Mouse (Mus musculus): ENCODE results near the gene Nhsl2. TPM values are rescaled to one million over a fixed set of nuclear protein-coding genes. Genes with fewer than 3 reads are reported as not detected.

Gene Nhsl2
- total RNA-seq (2014; fragmentation: Nextera tagmentation) = 19.5 and 21.0 TPM in 2 replicates
- total RNA-seq (2017) = 11.0 and 11.3 TPM in 2 replicates

DNA sequence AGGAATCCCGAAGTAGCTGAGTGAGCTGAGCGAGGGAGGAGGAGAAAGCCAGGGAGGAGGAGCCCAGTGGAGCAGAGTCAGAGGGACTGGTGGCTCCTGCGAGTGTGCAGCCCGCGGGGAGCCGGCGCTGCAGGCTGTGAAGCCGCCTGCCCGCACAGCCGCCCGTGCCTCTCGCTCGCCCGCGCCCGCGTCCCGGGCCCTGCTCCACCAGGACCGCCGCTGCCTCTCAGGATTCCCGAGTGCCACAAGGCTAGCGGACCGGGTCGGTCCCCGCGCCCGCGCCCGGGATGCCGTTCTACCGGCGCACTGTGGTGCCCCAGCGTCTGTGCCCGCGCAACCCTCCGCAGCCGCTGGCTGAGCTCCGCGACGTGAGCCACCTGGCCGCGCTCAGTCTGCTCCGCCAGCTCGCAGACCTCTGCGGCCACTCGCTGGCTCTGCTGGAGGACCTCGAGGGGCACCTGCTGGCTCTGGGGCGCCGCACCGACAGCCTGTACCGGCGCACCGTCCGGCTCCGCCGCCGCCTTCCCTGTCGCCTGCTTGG lies at the start of gene Nhsl2:
Nhsl2 (plus strand) TSS at position 105 of the 541 bp plus-strand sequence.
- peak; percentile 46 for ATAC-seq (replicated peaks; ENCODE audit: poor library complexity, severe bottlenecking)

DNA sequence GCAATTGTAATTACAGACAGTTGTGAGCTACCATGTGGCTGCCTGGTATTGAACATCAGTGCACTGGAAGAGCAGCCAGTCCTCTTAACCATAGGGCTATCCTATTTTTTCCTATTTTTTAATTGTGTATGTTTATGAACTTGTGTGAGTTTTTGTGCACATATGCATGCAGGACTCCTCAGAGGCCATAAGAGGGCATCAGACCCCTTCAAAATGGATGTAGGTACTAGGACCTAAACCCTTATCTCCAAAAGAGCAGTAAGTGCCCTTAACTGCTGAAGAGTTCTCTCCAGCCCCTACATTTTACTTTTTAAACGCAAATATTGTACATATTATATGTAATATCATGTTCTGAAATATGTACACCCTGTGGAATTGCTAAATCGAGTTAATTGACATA lies 43.7 kb upstream of the Nhsl2 start:
- ATAC-seq (replicated peaks; ENCODE audit: poor library complexity, severe bottlenecking) = no peak; the same call in 1 of the 2 replicates

DNA sequence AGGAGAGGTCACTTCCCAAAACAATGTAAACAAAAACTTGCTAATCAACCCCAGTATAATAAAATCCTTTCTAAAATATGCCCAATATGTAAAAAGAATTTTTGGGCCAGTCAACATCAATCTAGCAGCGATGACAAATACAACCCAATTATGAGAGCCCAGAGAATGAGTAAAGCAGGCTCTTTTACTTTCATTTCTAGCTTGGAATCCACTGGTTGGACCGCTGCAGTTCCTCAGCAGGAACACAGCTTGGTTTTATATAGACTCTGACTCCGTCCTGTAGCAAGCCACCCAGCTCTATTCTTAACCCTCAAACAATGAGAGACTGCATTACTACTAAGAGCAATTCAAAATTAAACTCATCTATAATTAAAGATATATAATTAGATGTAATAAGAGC lies 37.4 kb upstream of the Nhsl2 start:
- no peak for ATAC-seq (replicated peaks; ENCODE audit: poor library complexity, severe bottlenecking)

DNA sequence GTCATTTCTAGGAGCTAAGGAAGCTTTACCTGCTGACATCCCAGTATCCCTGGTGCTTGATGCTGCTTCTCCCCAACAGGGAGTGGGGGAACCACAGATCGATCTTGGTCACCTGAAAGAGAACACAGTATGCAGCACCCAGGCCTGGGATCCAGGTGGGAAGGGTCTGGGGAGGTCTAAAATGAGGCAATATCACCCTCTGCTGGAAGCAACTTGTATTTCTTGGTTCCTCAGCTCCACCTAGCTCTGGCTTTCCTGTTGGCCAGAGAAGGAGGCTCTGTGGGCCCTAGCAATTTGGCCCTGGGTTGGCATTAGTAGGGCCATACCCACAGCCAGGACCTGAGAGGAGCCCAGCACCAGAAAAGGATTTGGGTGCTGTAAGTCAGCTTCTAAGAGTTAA lies 30.0 kb upstream of the Nhsl2 start:
- peak; percentile 44; the same call in 1 of the 2 replicates for ATAC-seq (replicated peaks; ENCODE audit: poor library complexity, severe bottlenecking)

DNA sequence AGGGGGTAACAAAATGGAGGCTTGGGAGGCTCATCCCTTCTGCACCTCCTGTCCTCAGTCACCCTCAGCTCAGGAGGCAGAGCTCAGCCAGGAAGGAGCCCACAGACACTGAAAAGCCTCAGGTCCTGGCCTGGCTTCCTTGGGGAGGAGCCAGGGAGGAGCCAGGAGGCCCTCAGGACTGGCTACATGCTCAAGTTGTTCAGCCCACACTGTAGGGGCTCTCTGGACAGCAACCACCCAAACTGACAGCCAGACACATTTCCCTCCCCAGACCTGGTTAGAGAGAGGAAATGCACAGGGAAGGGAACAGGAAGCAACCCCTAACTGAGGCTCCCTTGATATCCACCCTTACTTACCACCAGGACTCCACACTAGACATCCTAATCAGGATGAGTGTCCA lies 29.2 kb upstream of the Nhsl2 start:
- peak; percentile 56 for ATAC-seq (replicated peaks; ENCODE audit: poor library complexity, severe bottlenecking)

DNA sequence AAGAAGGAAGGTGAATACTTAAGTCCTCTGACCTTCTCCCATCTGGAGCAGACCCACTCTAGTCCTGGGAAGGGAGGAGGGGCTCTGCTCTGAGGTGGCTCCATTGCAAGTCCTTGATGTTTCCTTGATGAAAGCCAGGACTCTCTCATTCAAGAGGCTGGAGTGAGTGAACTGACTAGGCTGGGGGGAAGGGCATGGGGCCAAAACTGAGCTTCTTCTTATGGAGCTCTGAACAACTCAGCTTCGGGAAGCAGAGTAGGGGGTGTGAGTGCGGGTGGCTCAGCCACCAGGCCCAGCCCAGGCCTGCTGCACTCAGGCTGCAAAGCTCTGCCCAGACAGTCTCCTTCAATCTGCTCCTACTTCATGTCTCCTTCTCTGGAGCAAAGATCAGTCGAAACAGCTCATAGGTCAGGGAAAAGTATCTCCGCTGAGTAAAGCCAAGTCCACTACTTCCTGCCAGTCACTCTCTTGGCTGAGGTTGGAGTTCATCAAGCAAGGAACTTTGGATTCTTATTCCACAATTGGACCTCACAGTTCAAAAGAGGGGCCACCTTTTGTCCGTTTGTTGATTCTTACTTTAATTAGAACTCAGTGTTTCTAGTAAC lies 1.9 kb upstream of the Nhsl2 start:
- ATAC-seq (replicated peaks; ENCODE audit: poor library complexity, severe bottlenecking) = no peak

GRCm38 (mm10) chrX:101849901-101850551 lies 841 bp downstream of the Nhsl2 start:
- ATAC-seq (replicated peaks; ENCODE audit: poor library complexity, severe bottlenecking) = peak; percentile 44; the same call in 1 of the 2 replicates

GRCm38 (mm10) chrX:101851566-101852354 lies 2.6 kb downstream of the Nhsl2 start:
- no peak for ATAC-seq (replicated peaks; ENCODE audit: poor library complexity, severe bottlenecking)

- no peak for ATAC-seq (replicated peaks; ENCODE audit: poor library complexity, severe bottlenecking)
Observed at GRCm38 (mm10) chrX:101863666-101864378, 14.6 kb downstream of the Nhsl2 start.

- no peak for ATAC-seq (replicated peaks; ENCODE audit: poor library complexity, severe bottlenecking)
Observed at GRCm38 (mm10) chrX:101864788-101865187, 15.6 kb downstream of the Nhsl2 start.

DNA sequence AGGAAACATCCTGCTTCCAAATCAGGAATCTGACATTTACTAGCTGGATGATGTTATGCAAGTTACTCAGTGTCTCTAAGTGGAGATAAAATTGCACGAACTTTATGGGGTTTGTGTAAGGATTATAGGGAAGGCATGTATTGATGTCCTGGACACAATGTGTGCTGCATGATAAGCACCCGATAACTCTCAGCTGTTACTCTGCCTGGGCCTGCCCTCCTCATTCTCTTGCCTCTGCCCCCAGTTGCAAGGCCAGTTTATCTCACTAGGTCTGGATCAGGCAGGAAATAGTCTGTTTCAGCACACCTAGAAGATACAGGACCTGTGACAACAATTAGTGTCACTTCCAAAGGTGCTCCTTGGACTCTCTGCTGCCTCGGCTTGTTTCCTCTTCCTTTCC lies 25.0 kb downstream of the Nhsl2 start:
- ATAC-seq (replicated peaks; ENCODE audit: poor library complexity, severe bottlenecking) = no peak

- no peak for ATAC-seq (replicated peaks; ENCODE audit: poor library complexity, severe bottlenecking)
Observed at GRCm38 (mm10) chrX:101874901-101875300, 25.7 kb downstream of the Nhsl2 start.

DNA sequence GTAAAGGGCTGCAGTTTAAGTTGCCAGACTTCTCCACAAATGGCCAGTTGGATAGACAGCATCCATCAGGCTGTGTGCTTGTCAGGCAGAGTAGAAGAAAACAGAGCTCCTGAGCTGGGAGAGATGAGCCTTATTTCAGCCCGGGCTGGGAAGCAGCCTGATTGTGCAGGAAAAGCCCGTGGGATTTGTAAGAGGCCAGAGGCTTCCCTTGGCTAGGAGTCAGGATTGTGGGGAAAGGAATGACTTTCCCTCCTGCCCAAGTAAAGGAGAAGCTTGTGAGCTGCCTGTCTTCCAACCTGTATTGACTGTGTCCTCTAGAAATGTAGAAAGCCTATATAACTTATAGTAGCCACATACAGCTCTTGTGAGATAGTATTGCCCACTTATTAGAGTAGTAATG lies 27.0 kb downstream of the Nhsl2 start:
- no peak for ATAC-seq (replicated peaks; ENCODE audit: poor library complexity, severe bottlenecking)

- no peak for ATAC-seq (replicated peaks; ENCODE audit: poor library complexity, severe bottlenecking)
Observed at GRCm38 (mm10) chrX:101877840-101878239, 28.7 kb downstream of the Nhsl2 start.

- ATAC-seq (replicated peaks; ENCODE audit: poor library complexity, severe bottlenecking) = no peak
Observed at GRCm38 (mm10) chrX:101878546-101878945, 29.4 kb downstream of the Nhsl2 start.

DNA sequence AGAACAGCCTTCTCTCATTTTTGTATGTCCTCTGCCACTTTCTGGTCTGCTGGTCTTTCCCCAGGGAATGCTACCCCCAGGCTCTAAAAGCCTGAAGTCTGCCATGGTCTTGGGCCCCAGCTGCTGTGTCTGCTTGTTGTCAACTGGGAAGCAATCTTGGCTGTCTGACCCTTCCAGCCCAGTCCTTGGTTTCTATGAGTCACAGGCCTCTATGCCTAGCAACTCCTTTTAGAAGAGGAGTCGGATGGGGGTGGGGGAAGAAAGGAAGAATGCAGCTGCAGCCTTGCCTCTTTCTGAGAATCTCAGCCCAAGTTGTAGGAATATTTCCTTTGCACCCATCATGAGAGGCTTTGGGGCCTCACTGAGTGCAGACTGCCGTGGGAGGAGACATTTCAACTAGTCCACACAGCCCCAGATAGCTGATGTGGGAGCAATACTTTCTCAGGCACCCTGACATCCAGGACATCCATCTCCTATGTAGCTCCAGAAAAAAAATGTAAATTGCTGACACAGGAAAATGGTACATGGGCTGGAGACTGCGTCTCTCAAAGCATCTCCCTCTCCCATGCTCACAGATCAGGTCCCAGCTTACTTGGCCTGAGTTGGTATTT lies 33.1 kb downstream of the Nhsl2 start:
- ATAC-seq (replicated peaks; ENCODE audit: poor library complexity, severe bottlenecking) = no peak

GRCm38 (mm10) chrX:101889384-101889783 lies 40.2 kb downstream of the Nhsl2 start:
- ATAC-seq (replicated peaks; ENCODE audit: poor library complexity, severe bottlenecking) = no peak

- ATAC-seq (replicated peaks; ENCODE audit: poor library complexity, severe bottlenecking) = no peak
Observed at GRCm38 (mm10) chrX:101889813-101890469, 40.8 kb downstream of the Nhsl2 start.

DNA sequence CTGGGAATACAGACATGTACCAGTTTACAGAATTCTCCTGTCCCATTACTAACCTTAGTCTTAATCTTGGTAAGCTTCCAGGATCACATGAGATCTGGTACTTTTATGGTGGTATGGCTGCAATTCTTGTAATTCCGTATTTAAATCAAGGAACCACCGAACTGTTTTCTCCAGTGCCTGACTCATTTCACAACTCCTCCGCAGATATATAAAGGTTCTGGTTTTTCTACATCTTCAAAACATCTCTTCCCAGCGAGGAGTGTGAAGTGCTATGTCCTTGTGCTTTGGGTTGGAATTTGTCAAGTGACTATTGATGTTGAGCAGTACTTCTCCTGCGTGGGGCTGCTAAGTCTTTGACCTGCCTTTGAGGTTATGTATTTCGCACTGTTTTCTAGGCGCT lies 44.6 kb downstream of the Nhsl2 start:
- ATAC-seq (replicated peaks; ENCODE audit: poor library complexity, severe bottlenecking) = no peak
